Mouse (Mus musculus): ENCODE measurements around the gene Ripor1. TPM values are rescaled to one million over a fixed set of nuclear protein-coding genes. Genes with fewer than 3 reads are reported as not detected.

The Ripor1 gene
- polyA plus RNA-seq, 1 experiment from 2014 or later: 35.2 TPM

DNA sequence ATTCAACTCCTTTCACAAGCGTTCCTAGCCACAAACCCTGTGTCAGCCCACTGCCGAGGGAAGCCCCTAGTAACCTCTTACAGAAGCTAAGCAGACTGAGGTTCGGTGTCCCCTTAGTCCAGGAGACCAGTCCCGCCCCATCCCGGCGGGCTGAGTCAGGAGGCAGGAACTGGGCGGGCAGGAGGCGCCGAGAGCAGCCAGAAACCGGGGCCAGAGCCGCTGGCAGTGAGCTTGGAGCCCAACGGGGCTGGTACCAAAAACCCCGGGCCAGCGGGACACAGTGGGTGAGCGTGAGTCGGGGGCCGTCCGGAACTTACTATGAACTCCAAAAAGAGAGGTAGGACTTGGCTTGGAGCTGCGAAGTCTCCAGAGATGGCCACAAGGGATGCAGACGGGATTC is 8.0 kb downstream of the Ripor1 start:
- Histone ChIP-seq H3K4me3 (ENCODE audit: low read depth, low read length) (no peak overlapping the region), H3K27ac (ENCODE audit: low read length) (no peak overlapping the region), H3K9me3 (replicated peaks; ENCODE audit: control insufficient read depth, low read length, poor library complexity, severe bottlenecking) (no peaks in the 10 kb centered on the region), H3K36me3 (ENCODE audit: control insufficient read depth, insufficient read depth, low read length) (peaks cover 17% of the 10 kb centered on the region; the same call in 1 of the 2 replicates), H3K4me1 (ENCODE audit: control insufficient read depth, insufficient read depth, low read length) (peaks cover 21% of the 10 kb centered on the region), H3K9ac (ENCODE audit: low read depth, low read length) (no peak overlapping the region), H3K27me3 (ENCODE audit: control insufficient read depth, insufficient read depth, low read depth, low read length) (peaks cover 4% of the 10 kb centered on the region; the same call in 1 of the 2 replicates), H3K4me2 (ENCODE audit: low read length) (peak overlapping the region; percentile 10; the same call in 1 of the 2 replicates)
- no peak for ATAC-seq
- 6% methylated on average over 20 of the region's 20 CpGs for WGBS

DNA sequence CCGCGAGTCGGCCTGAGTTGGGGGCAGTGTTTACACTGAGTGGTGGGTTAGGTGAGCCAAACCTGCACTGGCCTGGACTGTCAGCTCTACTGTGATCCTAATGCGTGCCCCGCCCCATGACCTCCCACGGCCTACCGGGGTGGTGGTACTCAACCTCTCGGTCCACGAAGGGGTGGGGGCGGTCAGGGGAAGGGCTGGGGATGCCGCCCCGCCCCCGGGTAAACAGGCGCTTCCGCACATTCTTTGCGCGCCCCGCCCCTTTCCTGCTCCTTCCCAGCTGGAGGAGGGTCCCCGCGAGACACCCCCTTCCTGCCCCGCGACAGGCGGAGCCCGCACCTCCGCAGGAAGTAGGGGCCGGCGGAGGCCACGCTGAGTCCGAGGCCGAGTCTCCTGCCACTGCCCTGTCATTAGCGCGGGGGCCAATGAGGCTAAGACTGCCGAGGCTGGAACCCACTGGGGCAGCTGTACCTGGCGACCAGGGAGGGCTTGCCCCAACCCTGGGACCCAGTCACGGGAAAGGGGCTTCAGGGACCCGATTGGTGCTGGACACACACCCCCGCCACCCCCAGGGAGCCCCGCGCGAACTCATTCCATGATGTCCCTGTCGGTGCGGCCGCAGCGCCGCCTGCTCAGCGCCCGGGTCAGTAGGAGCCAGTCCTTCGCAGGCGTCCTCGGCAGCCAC is 8.9 kb downstream of the Ripor1 start:
- 2% methylated on average over 49 of the region's 50 CpGs for WGBS
- peak overlapping the region; percentile 38 for H3K4me3 ChIP-seq (ENCODE audit: low read depth, low read length)
- peaks cover 22% of the 10 kb centered on the region for H3K36me3 ChIP-seq (ENCODE audit: control insufficient read depth, insufficient read depth, low read length)
- peak overlapping the region; percentile 62 for H3K9ac ChIP-seq (ENCODE audit: low read depth, low read length)
- peak overlapping the region; percentile 79 for H3K4me2 ChIP-seq (ENCODE audit: low read length)
- H3K4me1 ChIP-seq (ENCODE audit: control insufficient read depth, insufficient read depth, low read length): peaks cover 14% of the 10 kb centered on the region
- no peak overlapping the region for H3K27ac ChIP-seq (ENCODE audit: low read length)
- H3K27me3 ChIP-seq (ENCODE audit: control insufficient read depth, insufficient read depth, low read depth, low read length): peaks cover 4% of the 10 kb centered on the region; the same call in 1 of the 2 replicates
- peak; percentile 39; the same call in 1 of the 2 replicates for ATAC-seq
- no peaks in the 10 kb centered on the region for H3K9me3 ChIP-seq (replicated peaks; ENCODE audit: control insufficient read depth, low read length, poor library complexity, severe bottlenecking)

DNA sequence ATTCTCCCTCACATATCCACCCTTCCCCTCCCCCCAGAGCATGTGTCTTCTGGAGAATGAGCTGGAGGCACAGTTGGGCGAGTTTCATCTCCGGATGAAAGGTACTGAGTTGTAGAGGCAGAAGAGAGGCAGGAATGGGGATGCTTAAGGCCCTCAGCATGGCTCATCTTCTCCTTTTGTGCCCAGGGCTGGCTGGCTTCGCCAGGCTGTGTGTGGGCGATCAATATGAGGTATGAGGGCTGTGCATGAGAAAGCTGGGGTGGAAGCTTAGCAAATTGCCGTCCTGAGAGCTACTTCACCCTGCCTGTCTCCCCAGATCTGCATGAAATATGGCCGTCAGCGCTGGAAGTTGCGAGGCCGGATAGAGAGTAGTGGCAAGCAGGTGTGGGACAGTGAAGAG is 10.9 kb downstream of the Ripor1 start:
- H3K4me1 ChIP-seq (ENCODE audit: control insufficient read depth, insufficient read depth, low read length): peaks cover 14% of the 10 kb centered on the region
- H3K36me3 ChIP-seq (ENCODE audit: control insufficient read depth, insufficient read depth, low read length): peaks cover 32% of the 10 kb centered on the region
- no peak overlapping the region for H3K9ac ChIP-seq (ENCODE audit: low read depth, low read length)
- no peak overlapping the region for H3K27ac ChIP-seq (ENCODE audit: low read length)
- H3K9me3 ChIP-seq (replicated peaks; ENCODE audit: control insufficient read depth, low read length, poor library complexity, severe bottlenecking): no peaks in the 10 kb centered on the region
- H3K27me3 ChIP-seq (ENCODE audit: control insufficient read depth, insufficient read depth, low read depth, low read length): peaks cover 4% of the 10 kb centered on the region; the same call in 1 of the 2 replicates
- no peak for ATAC-seq
- 90% methylated on average over 9 of the region's 9 CpGs for WGBS
- no peak overlapping the region for H3K4me3 ChIP-seq (ENCODE audit: low read depth, low read length)
- H3K4me2 ChIP-seq (ENCODE audit: low read length): no peak overlapping the region

DNA sequence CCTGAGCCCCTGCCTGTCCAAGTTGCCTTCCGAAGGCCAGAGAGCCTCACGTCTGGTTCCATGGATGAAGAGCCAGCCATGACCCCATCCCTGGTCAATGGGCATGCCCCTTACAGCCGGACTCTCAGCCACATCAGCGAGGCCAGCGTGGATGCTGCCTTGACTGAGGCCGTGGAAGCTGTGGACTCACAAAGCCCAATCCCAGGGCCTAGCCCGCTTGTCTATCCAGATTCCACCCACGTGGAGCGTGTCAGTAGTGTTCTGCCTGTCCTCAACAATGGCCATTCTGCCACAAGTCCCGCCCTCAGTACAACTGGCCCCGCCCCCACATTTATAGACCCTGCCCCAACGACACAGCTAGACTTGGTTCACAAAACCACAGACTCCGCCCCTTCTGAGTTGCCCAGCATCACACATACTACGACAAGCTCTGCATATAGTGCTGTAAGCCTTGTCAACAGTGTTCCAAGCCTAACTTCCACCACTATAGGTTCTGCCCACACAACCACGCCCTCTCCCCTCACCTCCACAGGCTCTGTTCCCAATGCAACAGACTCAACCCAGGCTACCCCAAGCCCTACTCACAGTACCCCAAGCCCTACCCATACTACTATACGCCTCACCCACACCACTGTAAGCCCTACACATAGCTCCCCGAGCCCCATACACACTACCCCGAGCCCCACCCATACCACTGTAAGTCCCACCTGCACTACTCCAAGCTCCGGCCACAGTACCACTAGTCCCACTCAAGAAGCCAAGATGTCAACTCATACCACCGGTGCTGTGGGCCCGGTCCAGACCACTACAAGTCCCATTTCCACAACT is 12.6 kb downstream of the Ripor1 start:
- Histone ChIP-seq H3K36me3 (ENCODE audit: control insufficient read depth, insufficient read depth, low read length) (peaks cover 32% of the 10 kb centered on the region), H3K4me2 (ENCODE audit: low read length) (no peak overlapping the region), H3K4me3 (ENCODE audit: low read depth, low read length) (no peak overlapping the region), H3K27ac (ENCODE audit: low read length) (no peak overlapping the region), H3K27me3 (ENCODE audit: control insufficient read depth, insufficient read depth, low read depth, low read length) (no peaks in the 10 kb centered on the region; the same call in 1 of the 2 replicates), H3K9ac (ENCODE audit: low read depth, low read length) (no peak overlapping the region), H3K9me3 (replicated peaks; ENCODE audit: control insufficient read depth, low read length, poor library complexity, severe bottlenecking) (no peaks in the 10 kb centered on the region), H3K4me1 (ENCODE audit: control insufficient read depth, insufficient read depth, low read length) (peaks cover 14% of the 10 kb centered on the region)
- 91% methylated on average over 21 of the region's 21 CpGs for WGBS
- no peak for ATAC-seq

DNA sequence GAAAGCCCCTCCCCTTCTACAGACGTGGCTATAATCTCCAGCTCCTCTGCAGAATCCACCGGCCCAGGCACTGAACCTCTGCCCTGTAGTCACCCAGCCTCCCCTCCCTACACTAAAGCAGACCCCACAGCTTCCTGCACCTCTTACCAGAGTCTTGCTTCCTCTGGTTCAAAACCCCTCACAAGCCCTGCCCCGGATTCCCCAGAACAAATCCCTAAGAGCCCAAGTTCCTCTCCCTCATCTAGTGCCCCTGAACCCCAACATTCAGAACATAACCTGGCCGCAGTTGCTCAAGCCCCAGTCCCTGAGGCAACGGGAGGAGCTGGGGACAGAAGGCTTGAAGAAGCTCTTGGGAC is 13.2 kb downstream of the Ripor1 start:
- no peaks in the 10 kb centered on the region for H3K27me3 ChIP-seq (ENCODE audit: control insufficient read depth, insufficient read depth, low read depth, low read length)
- no peak for ATAC-seq

DNA sequence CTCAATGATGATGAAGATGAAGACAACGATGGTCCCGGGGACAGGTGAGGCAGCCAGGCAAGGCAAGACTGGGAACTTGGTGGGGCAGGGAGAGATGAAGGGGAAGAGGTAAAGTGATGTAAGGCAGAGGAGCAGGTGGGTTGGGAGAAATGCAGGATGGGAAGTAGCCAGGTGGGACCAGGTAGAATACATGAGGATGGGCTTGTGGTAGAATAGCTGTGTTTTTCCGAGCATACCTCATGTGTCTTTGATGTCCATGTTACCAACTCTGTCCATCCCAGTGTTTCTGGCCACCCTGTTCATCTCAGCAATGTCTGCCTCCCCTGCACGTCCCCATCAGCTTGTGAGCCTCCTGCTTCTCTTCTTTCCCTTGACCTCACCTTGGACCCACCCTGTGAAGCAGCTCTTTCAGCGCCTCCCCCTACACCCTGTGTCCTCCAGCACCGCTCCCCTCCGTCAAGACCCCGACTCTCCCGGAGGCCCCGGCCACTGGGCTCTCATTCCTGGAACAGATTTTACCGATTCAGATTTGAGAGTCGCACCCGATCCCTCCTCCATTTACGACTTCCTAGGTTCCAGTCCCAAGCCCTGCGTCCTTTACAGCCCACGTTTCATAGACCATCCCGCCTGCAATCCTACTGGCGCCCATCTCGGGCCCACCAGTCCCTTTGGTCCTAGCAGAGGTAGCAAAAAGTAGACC is 14.0 kb downstream of the Ripor1 start:
- Histone ChIP-seq H3K9me3 (replicated peaks; ENCODE audit: control insufficient read depth, low read length, poor library complexity, severe bottlenecking) (no peaks in the 10 kb centered on the region), H3K27ac (ENCODE audit: low read length) (no peak overlapping the region), H3K4me3 (ENCODE audit: low read depth, low read length) (no peak overlapping the region), H3K4me1 (ENCODE audit: control insufficient read depth, insufficient read depth, low read length) (peaks cover 5% of the 10 kb centered on the region), H3K27me3 (ENCODE audit: control insufficient read depth, insufficient read depth, low read depth, low read length) (no peaks in the 10 kb centered on the region), H3K9ac (ENCODE audit: low read depth, low read length) (no peak overlapping the region), H3K36me3 (ENCODE audit: control insufficient read depth, insufficient read depth, low read length) (peaks cover 32% of the 10 kb centered on the region), H3K4me2 (ENCODE audit: low read length) (no peak overlapping the region)
- 95% methylated on average over 19 of the region's 19 CpGs for WGBS
- no peak for ATAC-seq

More for the DNA sequence above, 13.2 kb downstream of the Ripor1 start:
- Histone ChIP-seq H3K36me3 (ENCODE audit: control insufficient read depth, insufficient read depth, low read length) (peaks cover 32% of the 10 kb centered on the region), H3K4me2 (ENCODE audit: low read length) (no peak overlapping the region), H3K9me3 (replicated peaks; ENCODE audit: control insufficient read depth, low read length, poor library complexity, severe bottlenecking) (no peaks in the 10 kb centered on the region), H3K9ac (ENCODE audit: low read depth, low read length) (no peak overlapping the region), H3K4me3 (ENCODE audit: low read depth, low read length) (no peak overlapping the region), H3K4me1 (ENCODE audit: control insufficient read depth, insufficient read depth, low read length) (peaks cover 11% of the 10 kb centered on the region), H3K27ac (ENCODE audit: low read length) (no peak overlapping the region)
- WGBS: 85% methylated on average over 5 of the region's 5 CpGs

DNA sequence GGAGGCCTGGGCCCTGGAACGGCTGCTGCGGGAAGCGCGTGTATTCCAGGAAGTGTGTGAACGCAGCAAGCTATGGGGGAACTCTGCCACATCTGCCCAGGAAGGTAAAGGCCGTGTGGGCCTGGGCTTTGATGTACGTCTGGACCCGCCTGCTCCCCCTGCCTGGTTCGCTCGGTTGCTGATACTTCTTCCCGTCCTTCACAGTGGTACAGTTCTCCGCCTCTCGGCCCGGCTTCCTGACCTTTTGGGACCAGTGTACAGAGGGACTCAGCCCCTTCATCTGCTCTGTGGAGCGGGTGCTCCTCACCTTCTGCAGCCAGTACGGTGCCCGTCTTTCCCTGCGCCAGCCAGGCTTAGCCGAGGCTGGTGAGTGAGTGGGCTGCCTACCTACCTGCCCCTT is 15.2 kb downstream of the Ripor1 start:
- Histone ChIP-seq H3K36me3 (ENCODE audit: control insufficient read depth, insufficient read depth, low read length) (peaks cover 31% of the 10 kb centered on the region), H3K27ac (ENCODE audit: low read length) (no peak overlapping the region), H3K9ac (ENCODE audit: low read depth, low read length) (no peak overlapping the region), H3K4me3 (ENCODE audit: low read depth, low read length) (no peak overlapping the region), H3K27me3 (ENCODE audit: control insufficient read depth, insufficient read depth, low read depth, low read length) (no peaks in the 10 kb centered on the region), H3K9me3 (replicated peaks; ENCODE audit: control insufficient read depth, low read length, poor library complexity, severe bottlenecking) (no peaks in the 10 kb centered on the region), H3K4me1 (ENCODE audit: control insufficient read depth, insufficient read depth, low read length) (no peaks in the 10 kb centered on the region; the same call in 1 of the 2 replicates), H3K4me2 (ENCODE audit: low read length) (no peak overlapping the region)
- WGBS: 89% methylated on average over 19 of the region's 19 CpGs
- no peak for ATAC-seq

DNA sequence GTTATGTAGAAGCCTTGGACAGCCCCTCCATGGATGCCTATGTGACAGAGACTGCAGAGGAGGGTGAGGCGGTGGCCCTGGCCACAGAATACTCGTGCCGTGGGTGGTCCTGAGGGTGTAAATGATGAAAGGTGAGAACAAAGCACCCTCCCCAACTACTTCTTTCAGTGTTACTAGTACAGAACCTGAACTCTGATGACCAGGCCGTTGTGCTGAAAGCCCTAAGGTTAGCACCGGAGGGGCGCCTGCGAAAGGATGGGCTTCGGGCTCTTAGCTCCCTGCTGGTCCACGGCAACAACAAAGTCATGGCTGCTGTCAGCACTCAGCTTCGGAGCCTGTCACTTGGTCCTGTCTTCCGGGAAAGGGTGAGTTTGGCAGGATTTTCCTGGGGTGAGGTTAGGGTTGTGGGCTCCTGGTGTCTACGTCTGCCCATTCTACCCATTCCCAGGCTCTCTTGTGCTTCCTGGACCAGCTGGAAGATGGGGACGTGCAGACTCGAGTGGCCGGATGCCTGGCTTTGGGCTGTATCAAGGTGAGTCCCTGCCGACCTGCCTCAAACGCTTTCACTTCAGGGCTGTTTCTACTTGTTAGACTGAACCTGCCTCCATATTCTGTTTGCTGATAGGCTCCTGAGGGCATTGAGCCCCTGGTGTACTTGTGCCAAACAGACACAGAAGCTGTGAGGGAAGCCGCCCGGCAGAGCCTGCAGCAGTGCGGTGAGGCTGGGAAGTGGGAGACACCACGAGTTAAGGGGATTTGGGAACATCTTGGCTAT is 16.1 kb downstream of the Ripor1 start:
- Histone ChIP-seq H3K36me3 (ENCODE audit: control insufficient read depth, insufficient read depth, low read length) (peaks cover 26% of the 10 kb centered on the region), H3K27ac (ENCODE audit: low read length) (no peak overlapping the region), H3K4me1 (ENCODE audit: control insufficient read depth, insufficient read depth, low read length) (no peaks in the 10 kb centered on the region; the same call in 1 of the 2 replicates), H3K27me3 (ENCODE audit: control insufficient read depth, insufficient read depth, low read depth, low read length) (no peaks in the 10 kb centered on the region), H3K9ac (ENCODE audit: low read depth, low read length) (no peak overlapping the region), H3K4me3 (ENCODE audit: low read depth, low read length) (no peak overlapping the region), H3K4me2 (ENCODE audit: low read length) (no peak overlapping the region), H3K9me3 (replicated peaks; ENCODE audit: control insufficient read depth, low read length, poor library complexity, severe bottlenecking) (no peaks in the 10 kb centered on the region)
- WGBS: 88% methylated on average over 21 of the region's 21 CpGs
- no peak for ATAC-seq

Data from midbrain, embryonic 16.5 days (tissue).